Mouse (Mus musculus) heart, embryonic 16.5 days (tissue): ENCODE results near the gene Etv6. TPM values are rescaled to one million over a fixed set of nuclear protein-coding genes. Genes with fewer than 3 reads are reported as not detected.
A peak's percentile ranks its signal among the peaks of the same experiment; 100 is the strongest.

Experiments used
- ATAC-seq: fragments of 200-750 bp; cut with Nextera tagmentation; replicated peaks from 2 replicates; pipeline ENCODE4 v1.8.0; 2017; ENCODE audit warnings: moderate number of reproducible peaks; ENCODE audit not compliant: insufficient read depth, low FRiP score; ENCODE audit errors: extremely low read depth
- H3K27ac ChIP-seq: fragments of 300-500 bp; sonication (generic); 2 replicates; pipeline ENCODE4 v1.5.1; 2014; ENCODE audit warnings: mild to moderate bottlenecking, low read length, control low read depth, moderate library complexity
- H3K27me3 ChIP-seq: fragments of 300-500 bp; sonication (generic); 2 replicates; pipeline ENCODE4 v1.6.1; 2014; ENCODE audit warnings: low read length, mixed read lengths; ENCODE audit not compliant: control insufficient read depth, insufficient read depth
- H3K36me3 ChIP-seq: fragments of 300-500 bp; sonication (generic); 2 replicates; pipeline ENCODE4 v1.6.1; 2014; ENCODE audit not compliant: control insufficient read depth, insufficient read depth
- H3K4me1 ChIP-seq: fragments of 300-500 bp; sonication (generic); 2 replicates; pipeline ENCODE4 v1.6.1; 2014; ENCODE audit warnings: low read length, mixed read lengths; ENCODE audit not compliant: control insufficient read depth, insufficient read depth
- H3K4me2 ChIP-seq: fragments of 300-500 bp; sonication (generic); 2 replicates; pipeline ENCODE4 v1.6.1; 2014; ENCODE audit warnings: low read depth, mild to moderate bottlenecking, control low read depth, low read length
- H3K4me3 ChIP-seq: fragments of 300-500 bp; sonication (generic); 2 replicates; pipeline ENCODE4 v1.5.1; 2014; ENCODE audit warnings: mild to moderate bottlenecking, control low read depth, low read length
- H3K9ac ChIP-seq: fragments of 300-500 bp; sonication (generic); 2 replicates; pipeline ENCODE4 v1.6.1; 2014; ENCODE audit warnings: low read length, control low read depth
- H3K9me3 ChIP-seq: fragments of 300-500 bp; sonication (generic); replicated peaks from 2 replicates; pipeline ENCODE4 v1.6.1; 2016; ENCODE audit warnings: low read length; ENCODE audit not compliant: control insufficient read depth
- WGBS: fragments of 180-500 bp; shearing (Covaris S2); extraction: QIAGEN DNeasy Blood & Tissue Kit; methylation state at CpG from one replicate; pipeline ENCODE4 v1.1.7; 2014; 5-methylcytosine and 5-hydroxymethylcytosine counted together
- polyA plus RNA-seq: library from polyadenylated mRNA; unstranded; fragments of >200 nt; fragmentation: Nextera tagmentation; extraction: Ambion mirVana; gene quantifications from 2 replicates; pipeline ENCODE4 v1.2.1, GENCODE M21; 2015

The Etv6 gene
- polyA plus RNA-seq, 1 experiment from 2014 or later, result 12.3 TPM

DNA sequence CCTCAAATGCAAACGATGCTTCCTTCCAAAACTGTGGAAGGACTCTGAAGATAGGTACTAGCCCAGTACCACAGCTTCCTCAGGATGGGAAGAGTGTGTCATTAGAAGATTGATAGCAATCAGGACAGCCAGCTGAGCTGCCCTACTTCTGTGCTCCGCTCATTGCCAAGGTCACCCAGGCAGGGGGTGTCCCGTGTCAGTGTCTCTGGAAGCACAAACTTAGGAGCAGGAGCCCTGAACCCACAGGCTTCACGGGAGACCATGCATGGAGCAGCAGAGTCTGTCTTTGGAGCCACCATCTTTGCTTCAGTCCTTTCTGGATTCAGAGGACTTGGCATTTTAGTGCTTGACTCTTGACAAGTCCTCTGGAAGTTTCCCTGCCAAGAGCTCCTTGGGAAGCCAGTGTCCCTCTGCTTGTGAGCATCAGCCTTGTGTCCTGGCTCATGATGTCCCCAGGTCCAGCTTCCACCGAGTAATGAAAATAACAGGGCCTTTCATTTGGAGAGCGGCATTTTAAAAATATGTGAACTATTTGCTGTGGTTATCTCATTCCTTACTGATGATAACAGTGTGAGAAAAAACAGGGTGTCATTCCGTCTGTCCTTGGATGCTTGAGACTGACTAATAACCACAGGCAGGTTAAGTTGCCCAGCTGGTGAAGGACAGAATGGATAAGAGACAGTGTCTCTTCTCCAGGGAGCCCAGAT, 54.3 kb downstream of the Etv6 start:
- Histone ChIP-seq H3K9ac (no peak overlapping the region; the same call in 1 of the 2 replicates), H3K9me3 (no peaks in the 10 kb centered on the region), H3K4me2 (no peak overlapping the region), H3K27me3 (no peaks in the 10 kb centered on the region), H3K4me1 (peaks cover 34% of the 10 kb centered on the region), H3K4me3 (no peak overlapping the region), H3K27ac (peak overlapping the region; percentile 73), H3K36me3 (no peaks in the 10 kb centered on the region)
- WGBS, result 32% methylated on average over 7 of the region's 7 CpGs
- peak; percentile 37 for ATAC-seq

DNA sequence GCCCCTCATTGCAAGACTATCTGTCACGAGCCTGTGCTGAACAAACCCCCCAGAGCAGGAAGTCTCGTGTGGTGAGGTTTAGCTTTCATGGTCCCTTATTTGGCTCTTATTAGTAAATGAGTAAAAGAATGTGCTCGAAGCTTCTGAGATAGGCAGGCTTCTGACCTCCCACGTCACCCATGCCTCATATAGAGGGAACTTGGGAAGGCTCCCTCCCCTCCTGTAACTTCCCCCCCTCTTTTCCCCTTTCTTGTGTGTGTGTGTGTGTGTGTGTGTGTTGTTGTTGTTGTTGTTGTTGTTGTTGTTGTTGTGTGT, 54.8 kb downstream of the Etv6 start:
- no peak overlapping the region for H3K4me2 ChIP-seq
- H3K27ac ChIP-seq, result peak overlapping the region; percentile 73
- H3K27me3 ChIP-seq, result no peaks in the 10 kb centered on the region
- no peak overlapping the region for H3K9ac ChIP-seq
- 40% methylated on average over 4 of the region's 4 CpGs for WGBS
- H3K4me3 ChIP-seq, result no peak overlapping the region
- peak; percentile 16; the same call in 1 of the 2 replicates for ATAC-seq
- H3K36me3 ChIP-seq, result no peaks in the 10 kb centered on the region
- no peaks in the 10 kb centered on the region for H3K9me3 ChIP-seq
- peaks cover 34% of the 10 kb centered on the region for H3K4me1 ChIP-seq

DNA sequence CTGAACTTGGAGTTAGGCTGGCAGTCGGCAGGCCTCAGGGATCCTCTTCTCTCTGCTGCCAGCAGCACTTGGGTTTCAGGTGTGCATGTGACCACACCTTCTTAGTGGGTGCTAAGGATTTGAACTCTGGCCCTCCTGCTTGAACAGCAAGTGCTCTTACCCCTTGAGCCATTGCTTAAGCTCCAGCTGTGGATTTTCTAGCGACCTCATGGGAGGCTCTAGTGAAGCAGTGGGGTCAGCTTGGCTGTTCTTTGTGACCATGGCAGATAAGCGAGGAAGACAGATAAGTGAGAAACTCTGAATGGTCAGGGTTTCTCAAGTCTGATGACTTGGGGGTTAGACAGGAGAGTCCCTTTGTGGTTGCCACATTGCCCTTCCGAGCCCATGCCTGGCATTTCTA, 55.4 kb downstream of the Etv6 start:
- H3K27ac ChIP-seq, result peak overlapping the region; percentile 73; the same call in 1 of the 2 replicates
- ATAC-seq, result no peak
- no peaks in the 10 kb centered on the region for H3K9me3 ChIP-seq
- H3K9ac ChIP-seq, result no peak overlapping the region
- 69% methylated on average over 4 of the region's 4 CpGs for WGBS
- no peak overlapping the region for H3K4me2 ChIP-seq
- no peak overlapping the region for H3K4me3 ChIP-seq
- H3K36me3 ChIP-seq, result no peaks in the 10 kb centered on the region
- H3K27me3 ChIP-seq, result no peaks in the 10 kb centered on the region
- H3K4me1 ChIP-seq, result peaks cover 34% of the 10 kb centered on the region

DNA sequence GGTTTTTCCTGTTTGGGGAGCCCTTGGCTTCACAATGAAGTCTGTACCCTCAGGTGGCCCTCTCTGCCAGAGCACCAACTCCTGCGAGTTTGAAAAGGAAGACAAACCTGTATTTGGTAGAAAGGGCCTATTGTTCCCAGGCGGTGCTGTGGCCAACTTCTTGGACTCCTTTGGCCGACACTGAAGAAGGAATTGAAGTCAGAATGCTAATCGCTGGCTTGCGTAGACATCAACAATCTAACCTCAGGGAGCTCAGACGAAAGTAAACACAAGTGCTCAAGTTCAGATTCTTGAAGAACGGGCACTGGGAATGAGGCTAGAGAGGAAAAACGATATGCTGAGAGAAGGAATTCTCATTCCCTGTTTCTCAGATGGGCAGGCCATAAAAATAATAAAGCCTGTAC, 55.9 kb downstream of the Etv6 start:
- no peaks in the 10 kb centered on the region for H3K27me3 ChIP-seq
- WGBS, result 69% methylated on average over 8 of the region's 8 CpGs
- no peaks in the 10 kb centered on the region for H3K36me3 ChIP-seq
- H3K9ac ChIP-seq, result no peak overlapping the region
- H3K9me3 ChIP-seq, result no peaks in the 10 kb centered on the region
- no peak overlapping the region for H3K4me3 ChIP-seq
- peaks cover 36% of the 10 kb centered on the region for H3K4me1 ChIP-seq
- H3K27ac ChIP-seq, result peak overlapping the region; percentile 6; the same call in 1 of the 2 replicates
- ATAC-seq, result no peak
- no peak overlapping the region for H3K4me2 ChIP-seq

DNA sequence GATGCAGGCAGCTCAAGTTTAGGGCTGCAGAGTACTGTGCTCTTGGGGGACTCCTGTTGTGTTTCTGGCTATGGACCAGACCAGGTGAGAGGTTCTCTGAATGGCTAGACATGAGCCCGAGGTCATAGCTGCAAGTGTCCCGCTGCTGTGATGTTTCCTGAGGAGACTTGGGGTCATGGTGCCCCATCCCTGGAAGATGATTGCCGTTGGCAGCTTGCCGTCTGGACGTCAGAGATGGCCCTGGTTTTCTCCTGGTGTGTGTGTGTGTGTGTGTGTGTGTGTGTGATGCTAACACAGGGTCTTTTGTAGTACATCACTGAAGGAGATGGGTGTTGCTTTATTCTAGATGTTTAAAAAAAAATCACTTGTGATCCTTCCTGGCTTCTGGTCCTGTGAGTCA, 58.6 kb downstream of the Etv6 start:
- Histone ChIP-seq H3K9me3 (no peaks in the 10 kb centered on the region), H3K4me1 (peaks cover 23% of the 10 kb centered on the region), H3K9ac (no peak overlapping the region), H3K27me3 (no peaks in the 10 kb centered on the region), H3K36me3 (no peaks in the 10 kb centered on the region), H3K27ac (no peak overlapping the region), H3K4me3 (no peak overlapping the region), H3K4me2 (no peak overlapping the region)
- ATAC-seq, result no peak
- 83% methylated on average over 5 of the region's 5 CpGs for WGBS

DNA sequence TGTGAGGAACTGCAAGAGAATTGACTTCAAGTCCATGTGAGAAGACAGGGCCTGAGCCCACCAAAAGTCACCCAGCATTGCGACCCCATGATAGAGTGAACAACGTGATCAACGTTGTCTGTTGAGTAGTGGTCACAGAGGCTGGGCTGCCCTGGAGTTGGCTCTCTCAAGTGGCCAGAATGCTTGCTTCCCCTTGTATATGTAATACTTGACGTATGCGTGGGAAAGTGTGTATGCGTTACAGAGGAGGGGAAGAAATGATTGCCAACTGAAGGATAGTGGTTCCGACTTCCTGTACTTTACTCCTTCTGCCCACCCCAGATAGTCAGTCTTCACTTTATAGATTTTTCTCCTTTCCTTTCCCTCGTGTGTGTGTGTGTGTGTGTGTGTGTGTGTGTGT, 59.1 kb downstream of the Etv6 start:
- no peak overlapping the region for H3K27ac ChIP-seq
- no peak for ATAC-seq
- 81% methylated on average over 8 of the region's 8 CpGs for WGBS
- no peak overlapping the region for H3K4me2 ChIP-seq
- H3K9ac ChIP-seq, result no peak overlapping the region
- H3K4me3 ChIP-seq, result no peak overlapping the region
- H3K9me3 ChIP-seq, result no peaks in the 10 kb centered on the region
- peaks cover 18% of the 10 kb centered on the region for H3K4me1 ChIP-seq
- no peaks in the 10 kb centered on the region for H3K27me3 ChIP-seq
- H3K36me3 ChIP-seq, result no peaks in the 10 kb centered on the region

DNA sequence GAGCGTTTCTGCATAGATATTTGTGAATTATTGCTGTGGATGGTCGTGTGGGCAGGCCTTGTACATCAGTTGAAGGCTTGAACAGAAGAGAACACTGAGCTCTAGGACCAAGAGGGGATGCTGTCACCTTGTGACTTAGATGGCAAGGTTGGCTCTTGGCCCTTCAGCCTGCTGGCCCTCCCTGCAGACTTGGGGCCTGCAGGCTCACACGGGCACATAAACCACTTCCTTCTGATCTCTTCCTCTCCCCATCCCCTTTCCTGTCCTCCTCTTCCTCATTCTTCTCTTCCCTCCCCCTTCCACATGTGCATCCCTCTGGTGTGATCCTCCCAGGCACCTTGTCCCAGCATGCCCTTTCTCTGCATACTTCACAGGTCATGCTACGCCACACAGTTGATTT, 60.1 kb downstream of the Etv6 start:
- no peak overlapping the region for H3K9ac ChIP-seq
- ATAC-seq, result no peak
- H3K27me3 ChIP-seq, result no peaks in the 10 kb centered on the region
- no peak overlapping the region for H3K4me3 ChIP-seq
- H3K36me3 ChIP-seq, result no peaks in the 10 kb centered on the region
- WGBS, result 65% methylated on average over 4 of the region's 4 CpGs
- no peaks in the 10 kb centered on the region for H3K9me3 ChIP-seq
- peaks cover 8% of the 10 kb centered on the region for H3K4me1 ChIP-seq
- H3K27ac ChIP-seq, result no peak overlapping the region
- no peak overlapping the region for H3K4me2 ChIP-seq

DNA sequence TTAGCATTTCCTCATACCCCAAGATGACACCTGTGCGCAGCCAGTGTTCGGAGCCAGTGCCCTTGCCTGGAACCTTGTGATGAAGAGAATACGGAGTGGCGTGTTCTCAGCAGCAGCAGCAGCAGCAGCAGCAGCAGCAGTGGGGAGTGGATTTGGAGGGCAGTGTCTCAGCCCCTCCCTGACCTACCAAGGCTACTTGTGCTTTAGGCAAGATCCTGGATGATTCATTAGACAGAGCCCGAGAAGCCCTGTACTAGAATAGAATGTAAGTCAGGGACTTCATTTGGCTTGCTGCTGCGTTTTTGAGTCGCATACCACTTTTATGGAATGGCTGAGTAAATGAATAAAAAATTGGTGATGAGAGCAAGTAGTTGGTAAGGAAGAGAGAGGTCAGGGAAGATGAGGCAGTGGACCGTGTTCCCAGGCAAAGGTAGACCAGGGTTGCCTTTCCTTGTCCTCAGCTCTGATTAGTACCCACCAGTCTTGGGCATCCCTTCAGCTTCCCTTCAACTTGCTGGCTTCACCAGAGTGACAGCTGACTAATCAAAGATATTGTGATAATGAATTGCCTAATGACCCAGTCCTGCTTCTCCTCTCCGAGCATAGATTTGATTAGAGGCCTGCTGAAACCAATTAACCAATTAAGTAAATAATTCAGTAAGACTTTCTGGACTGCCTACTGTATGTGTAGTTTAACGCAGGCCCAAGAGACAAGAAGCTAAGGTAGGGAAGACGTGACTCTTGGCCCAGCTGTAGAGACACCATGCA, 64.7 kb downstream of the Etv6 start:
- Histone ChIP-seq H3K9ac (no peak overlapping the region), H3K36me3 (no peaks in the 10 kb centered on the region), H3K9me3 (no peaks in the 10 kb centered on the region), H3K27ac (no peak overlapping the region), H3K4me1 (peaks cover 17% of the 10 kb centered on the region), H3K4me3 (no peak overlapping the region), H3K4me2 (no peak overlapping the region), H3K27me3 (no peaks in the 10 kb centered on the region)
- ATAC-seq, result no peak
- WGBS, result 91% methylated on average over 11 of the region's 11 CpGs

DNA sequence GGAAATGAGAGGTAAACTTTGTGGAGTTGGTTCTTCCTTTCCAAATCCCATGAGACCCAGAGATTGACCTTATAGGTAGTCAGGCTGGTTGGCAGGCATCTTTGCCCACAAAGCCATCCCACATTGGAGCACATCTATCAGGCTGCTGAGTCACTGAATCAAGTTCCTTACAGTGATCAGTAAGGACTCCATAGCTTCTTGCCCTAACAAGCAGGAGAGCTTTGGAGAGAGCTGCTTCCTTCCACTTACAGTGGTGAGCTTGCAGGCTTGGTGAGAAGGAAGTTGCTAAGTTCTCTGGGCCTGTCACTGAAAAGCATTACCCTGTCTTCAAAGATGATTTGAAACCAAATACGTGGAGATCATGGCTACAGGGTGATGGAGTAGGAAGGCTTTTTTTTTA, 66.9 kb downstream of the Etv6 start:
- Histone ChIP-seq H3K4me2 (no peak overlapping the region), H3K9ac (no peak overlapping the region), H3K4me1 (peaks cover 38% of the 10 kb centered on the region), H3K4me3 (no peak overlapping the region), H3K27ac (no peak overlapping the region), H3K9me3 (no peaks in the 10 kb centered on the region), H3K36me3 (no peaks in the 10 kb centered on the region), H3K27me3 (no peaks in the 10 kb centered on the region)
- 88% methylated on average over 1 of the region's 1 CpGs for WGBS
- ATAC-seq, result no peak
